Mouse (Mus musculus) heart, embryonic 12.5 days (tissue): ENCODE measurements around the gene Cap1. TPM values are rescaled to one million over a fixed set of nuclear protein-coding genes. Genes with fewer than 3 reads are reported as not detected.
"Not testable (repeated sequence)": the region's sequence is repeated elsewhere in the genome, so short reads cannot be mapped to it uniquely, and the experiment has no call there.

ENCODE experiments used
- ATAC-seq: fragments of 200-750 bp; cut with Nextera tagmentation; 2 replicates; pipeline ENCODE4 v1.8.0; 2017; ENCODE audit warnings: moderate TSS enrichment, moderate library complexity; ENCODE audit not compliant: insufficient number of reproducible peaks, low FRiP score
- H3K27ac ChIP-seq: fragments of 300-500 bp; sonication (generic); 2 replicates; pipeline ENCODE4 v1.5.1; 2016; ENCODE audit warnings: mild to moderate bottlenecking, moderate library complexity; ENCODE audit not compliant: poor library complexity, severe bottlenecking
- H3K27me3 ChIP-seq: fragments of 300-500 bp; sonication (generic); replicated peaks from 2 replicates; pipeline ENCODE4 v1.6.1; 2016; ENCODE audit warnings: mild to moderate bottlenecking, moderate library complexity
- H3K36me3 ChIP-seq: fragments of 300-500 bp; sonication (generic); 2 replicates; pipeline ENCODE4 v1.6.1; 2016; ENCODE audit warnings: mild to moderate bottlenecking, moderate library complexity
- H3K4me1 ChIP-seq: fragments of 300-500 bp; sonication (generic); replicated peaks from 2 replicates; pipeline ENCODE4 v1.6.1; 2016; ENCODE audit warnings: mild to moderate bottlenecking
- H3K4me2 ChIP-seq: fragments of 300-500 bp; sonication (generic); 2 replicates; pipeline ENCODE4 v1.6.1; 2016; ENCODE audit warnings: mild to moderate bottlenecking, moderate library complexity
- H3K4me3 ChIP-seq: fragments of 300-500 bp; sonication (generic); 2 replicates; pipeline ENCODE4 v1.5.1; 2016; ENCODE audit warnings: mild to moderate bottlenecking
- H3K9ac ChIP-seq: fragments of 300-500 bp; sonication (generic); 2 replicates; pipeline ENCODE4 v1.6.1; 2016; ENCODE audit warnings: mild to moderate bottlenecking, moderate library complexity
- H3K9me3 ChIP-seq: fragments of 300-500 bp; sonication (generic); replicated peaks from 2 replicates; pipeline ENCODE4 v1.6.1; 2016; ENCODE audit warnings: mild to moderate bottlenecking, moderate library complexity
- WGBS: fragments of 180-500 bp; shearing (Covaris S2); methylation state at CpG from one replicate; pipeline ENCODE4 v1.1.7; 2016; 5-methylcytosine and 5-hydroxymethylcytosine counted together
- polyA plus RNA-seq: library from polyadenylated mRNA; unstranded; fragments of >200 nt; fragmentation: Nextera tagmentation; extraction: Ambion mirVana; gene quantifications from 2 replicates; pipeline ENCODE4 v1.2.1, GENCODE M21; 2016

Cap1 gene
- polyA plus RNA-seq, 1 experiment from 2014 or later, result 47.6 TPM

- no peak overlapping the region for H3K4me3 ChIP-seq
- H3K4me2 ChIP-seq, result peak overlapping the region; percentile 78
- no peak for ATAC-seq
- peaks cover 16% of the 10 kb centered on the region for H3K4me1 ChIP-seq
- peaks cover 11% of the 10 kb centered on the region for H3K36me3 ChIP-seq
- no peak overlapping the region for H3K27ac ChIP-seq
- no peak overlapping the region for H3K9ac ChIP-seq
- 0 out of 2 replicates have a peak, but pooled peaks cover 3% of the 10 kb centered on the region for H3K9me3 ChIP-seq
- H3K27me3 ChIP-seq, result no peaks in the 10 kb centered on the region
- 65% methylated on average over 6 of the region's 6 CpGs for WGBS
These were observed 48.6 kb downstream of the Cap1 start for GRCm38 (mm10) chr4:122837180-122837730.

GRCm38 (mm10) chr4:122836403-122836775 lies 49.5 kb downstream of the Cap1 start:
- no peaks in the 10 kb centered on the region for H3K9me3 ChIP-seq
- no peaks in the 10 kb centered on the region for H3K27me3 ChIP-seq
- ATAC-seq, result peak; percentile 52; the same call in 1 of the 2 replicates
- H3K36me3 ChIP-seq, result peaks cover 2% of the 10 kb centered on the region; the same call in 1 of the 2 replicates
- peak overlapping the region; percentile 86 for H3K9ac ChIP-seq
- WGBS, result under 1% methylated on average over 7 of the region's 7 CpGs
- H3K4me3 ChIP-seq, result peak overlapping the region; percentile 75
- H3K4me2 ChIP-seq, result peak overlapping the region; percentile 78
- peaks cover 16% of the 10 kb centered on the region for H3K4me1 ChIP-seq
- H3K27ac ChIP-seq, result peak overlapping the region; percentile 56; the same call in 1 of the 2 replicates

GRCm38 (mm10) chr4:122835530-122836402 lies 50.1 kb downstream of the Cap1 start, which contains the start of gene Ppt1:
Gene Ppt1 (plus strand): TSS chr4:122836242.
- 5% methylated on average over 31 of the region's 31 CpGs for WGBS
- H3K9ac ChIP-seq, result peak within 1 kb of the TSS; percentile 86
- peak; percentile 88 for ATAC-seq
- peaks cover 16% of the 10 kb centered on the region for H3K4me1 ChIP-seq
- peak within 1 kb of the TSS; percentile 75 for H3K4me3 ChIP-seq
- peak within 1 kb of the TSS; percentile 56 for H3K27ac ChIP-seq
- no peaks in the 10 kb centered on the region for H3K27me3 ChIP-seq
- peak within 1 kb of the TSS; percentile 78 for H3K4me2 ChIP-seq
- H3K36me3 ChIP-seq, result no peaks in the 10 kb centered on the region
- H3K9me3 ChIP-seq, result no peaks in the 10 kb centered on the region

- Histone ChIP-seq H3K27ac (no peak overlapping the region), H3K4me2 (no peak overlapping the region), H3K9ac (no peak overlapping the region), H3K4me3 (no peak overlapping the region), H3K27me3 (no peaks in the 10 kb centered on the region), H3K36me3 (no peaks in the 10 kb centered on the region), H3K4me1 (peaks cover 14% of the 10 kb centered on the region), H3K9me3 (no peaks in the 10 kb centered on the region)
- WGBS, result 82% methylated on average over 1 of the region's 1 CpGs
- no peak for ATAC-seq
These were observed 54.0 kb downstream of the Cap1 start for GRCm38 (mm10) chr4:122831888-122832287.

- Histone ChIP-seq H3K4me1 (peaks cover 7% of the 10 kb centered on the region), H3K9ac (no peak overlapping the region), H3K36me3 (no peaks in the 10 kb centered on the region), H3K4me2 (no peak overlapping the region), H3K9me3 (no peaks in the 10 kb centered on the region), H3K27ac (no peak overlapping the region), H3K4me3 (no peak overlapping the region), H3K27me3 (no peaks in the 10 kb centered on the region)
- 85% methylated on average over 6 of the region's 6 CpGs for WGBS
- ATAC-seq, result no peak
These were observed 56.5 kb downstream of the Cap1 start for GRCm38 (mm10) chr4:122829339-122829738.

- Histone ChIP-seq H3K4me1 (peaks cover 7% of the 10 kb centered on the region), H3K4me3 (no peak overlapping the region), H3K4me2 (no peak overlapping the region; the same call in 1 of the 2 replicates), H3K9ac (no peak overlapping the region), H3K36me3 (no peaks in the 10 kb centered on the region), H3K27ac (peak overlapping the region; percentile 72), H3K27me3 (no peaks in the 10 kb centered on the region), H3K9me3 (no peaks in the 10 kb centered on the region)
- 0 out of 2 replicates have a peak, but pooled peaks have one; percentile 57 for ATAC-seq
These were observed 58.2 kb downstream of the Cap1 start for GRCm38 (mm10) chr4:122827651-122828050.

GRCm38 (mm10) chr4:122820941-122821340 lies 64.9 kb downstream of the Cap1 start:
- not testable (repeated sequence) for ATAC-seq, H3K9me3 ChIP-seq, H3K27me3 ChIP-seq, H3K9ac ChIP-seq, H3K4me2 ChIP-seq, H3K36me3 ChIP-seq, H3K4me3 ChIP-seq, H3K27ac ChIP-seq
- 24% methylated on average over 10 of the region's 10 CpGs for WGBS
- H3K4me1 ChIP-seq, result peaks cover 10% of the 10 kb centered on the region

GRCm38 (mm10) chr4:122816202-122816601 lies 69.7 kb downstream of the Cap1 start:
- ATAC-seq, result no peak
- no peak overlapping the region for H3K4me2 ChIP-seq
- WGBS, result 69% methylated on average over 1 of the region's 1 CpGs

GRCm38 (mm10) chr4:122811824-122812223 lies 74.0 kb downstream of the Cap1 start:
- Histone ChIP-seq H3K9ac (no peak overlapping the region), H3K9me3 (no peaks in the 10 kb centered on the region), H3K4me1 (no peaks in the 10 kb centered on the region), H3K27me3 (no peaks in the 10 kb centered on the region), H3K36me3 (no peaks in the 10 kb centered on the region), H3K4me2 (no peak overlapping the region), H3K27ac (no peak overlapping the region), H3K4me3 (no peak overlapping the region)
- WGBS, result 47% methylated on average over 2 of the region's 2 CpGs
- no peak for ATAC-seq

More at GRCm38 (mm10) chr4:122816202-122816601, 69.7 kb downstream of the Cap1 start:
- no peak overlapping the region for H3K27ac ChIP-seq
- no peaks in the 10 kb centered on the region for H3K36me3 ChIP-seq
- H3K27me3 ChIP-seq, result no peaks in the 10 kb centered on the region
- no peak overlapping the region for H3K4me3 ChIP-seq
- no peak overlapping the region for H3K9ac ChIP-seq
- H3K9me3 ChIP-seq, result no peaks in the 10 kb centered on the region
- H3K4me1 ChIP-seq, result peaks cover 10% of the 10 kb centered on the region

GRCm38 (mm10) chr4:122811180-122811579 lies 74.7 kb downstream of the Cap1 start:
- Histone ChIP-seq H3K9ac (no peak overlapping the region), H3K27me3 (no peaks in the 10 kb centered on the region), H3K9me3 (no peaks in the 10 kb centered on the region), H3K4me3 (no peak overlapping the region), H3K27ac (no peak overlapping the region), H3K4me1 (no peaks in the 10 kb centered on the region), H3K4me2 (no peak overlapping the region), H3K36me3 (no peaks in the 10 kb centered on the region)
- no peak for ATAC-seq
- 38% methylated on average over 1 of the region's 1 CpGs for WGBS
